ENCODE assay signal across 7 mouse cellular contexts in the genomic region with DNA sequence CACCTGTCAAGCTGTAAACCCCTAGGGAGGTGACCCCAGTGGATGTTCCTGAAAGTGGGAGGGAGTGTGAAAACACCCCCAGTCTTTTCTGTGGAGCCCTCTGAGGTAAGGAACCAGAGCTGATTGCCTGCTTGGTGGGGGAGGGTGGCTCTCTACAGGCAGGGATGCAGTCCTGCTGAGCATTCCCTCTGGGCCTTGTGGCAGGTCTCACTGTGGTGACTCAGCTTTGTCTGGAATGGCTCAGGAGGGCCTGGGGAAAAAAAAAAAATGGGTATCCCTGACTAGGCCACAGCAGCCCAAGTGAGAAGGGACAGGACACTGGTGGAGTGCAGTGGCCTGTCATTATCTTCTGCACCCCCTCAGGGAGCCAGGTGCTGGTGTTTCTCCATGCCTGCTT. TPM values are rescaled to one million over a fixed set of nuclear protein-coding genes. Genes with fewer than 3 reads are reported as not detected.
DNase-seq lines count a peak whose midpoint lies in the region; TF ChIP-seq lines count a peak whose summit lies in the region.

No protein-coding gene starts in this region.

- H3K9me3 ChIP-seq in E14TG2a.4 (ENCODE audit: low read length), result no peaks in the 10 kb centered on the region
- no peaks in the 10 kb centered on the region for H3K9me3 ChIP-seq in hindbrain, embryonic 10.5 days
- H3K9me3 ChIP-seq in midbrain, embryonic 10.5 days (replicated peaks), result no peaks in the 10 kb centered on the region

- peak; percentile 71 for DNase-seq in Muller cell, postnatal 12 days (ENCODE audit: inconsistent ontology term)
- DNase-seq in hindbrain, embryonic 10.5 days (ENCODE audit: low spot score), result no peak
- no peak for DNase-seq in midbrain, embryonic 10.5 days (ENCODE audit: low spot score)
- no peak for DNase-seq in spleen, postnatal 4 days (ENCODE audit: low spot score in 2 of 2)
- no peak for DNase-seq in thymus, postnatal 14 days
- DNase-seq in layer of hippocampus, postnatal 10 days (ENCODE audit: low spot score in 2 of 2), result no peak

- no peaks in the 10 kb centered on the region for H3K27me3 ChIP-seq in E14TG2a.4 (ENCODE audit: insufficient read depth, low read length)
- H3K27me3 ChIP-seq in hindbrain, embryonic 10.5 days (ENCODE audit: insufficient read depth, poor library complexity, severe bottlenecking), result no peaks in the 10 kb centered on the region
- no peaks in the 10 kb centered on the region for H3K27me3 ChIP-seq in midbrain, embryonic 10.5 days (ENCODE audit: low read depth, poor library complexity, severe bottlenecking)

- H3K27ac ChIP-seq in hindbrain, embryonic 10.5 days, result peak overlapping the region; percentile 93
- peak overlapping the region; percentile 50; the same call in 1 of the 2 replicates for H3K27ac ChIP-seq in midbrain, embryonic 10.5 days (replicated peaks)

- 0 out of 2 replicates have a peak overlapping the region, but pooled peaks have one; percentile 90 for H3K4me3 ChIP-seq in E14TG2a.4 (replicated peaks; ENCODE audit: low read length)
- H3K4me3 ChIP-seq in hindbrain, embryonic 10.5 days, result peak overlapping the region; percentile 92
- peak overlapping the region; percentile 75 for H3K4me3 ChIP-seq in midbrain, embryonic 10.5 days

- peaks cover 36% of the 10 kb centered on the region for H3K4me1 ChIP-seq in E14TG2a.4 (replicated peaks; ENCODE audit: low read depth, low read length)
- H3K4me1 ChIP-seq in hindbrain, embryonic 10.5 days (replicated peaks), result peaks cover 37% of the 10 kb centered on the region
- H3K4me1 ChIP-seq in midbrain, embryonic 10.5 days, result peaks cover 35% of the 10 kb centered on the region

- no peak for TF ChIP-seq CTCF in E14TG2a.4 (conservative IDR thresholded peaks at IDR 0.05; ENCODE audit: low read length)

- peaks cover 50% of the 10 kb centered on the region for H3K36me3 ChIP-seq in E14TG2a.4 (ENCODE audit: insufficient read depth, low read length)
- H3K36me3 ChIP-seq in hindbrain, embryonic 10.5 days, result peaks cover 40% of the 10 kb centered on the region
- H3K36me3 ChIP-seq in midbrain, embryonic 10.5 days, result peaks cover 38% of the 10 kb centered on the region

RNA-seq across cellular contexts. Expression of a gene that starts 1.8 kb away (rescaled TPM):
- 59.1 and 59.6 TPM in 2 replicates for polyA plus RNA-seq in hindbrain, embryonic 10.5 days (2016; fragmentation: Nextera tagmentation; extraction: Ambion mirVana)
- 57.0 and 57.4 TPM in 2 replicates for polyA plus RNA-seq in midbrain, embryonic 10.5 days (2016; fragmentation: Nextera tagmentation; extraction: Ambion mirVana)
- total RNA-seq in layer of hippocampus, postnatal 10 days (2021), result 10 to 100 TPM; 18.2 to 19.6 TPM

RNA-seq across cellular contexts. Expression of a gene that starts 29.6 kb away (rescaled TPM):
- polyA plus RNA-seq in hindbrain, embryonic 10.5 days (2016; fragmentation: Nextera tagmentation; extraction: Ambion mirVana), result 48.4 and 49.0 TPM in 2 replicates
- 44.7 and 46.2 TPM in 2 replicates for polyA plus RNA-seq in midbrain, embryonic 10.5 days (2016; fragmentation: Nextera tagmentation; extraction: Ambion mirVana)
- 10 to 100 TPM; 26.8 to 31.7 TPM for total RNA-seq in layer of hippocampus, postnatal 10 days (2021)

RNA-seq across cellular contexts. Expression of a gene that starts 29.8 kb away (rescaled TPM):
- polyA plus RNA-seq in hindbrain, embryonic 10.5 days (2016; fragmentation: Nextera tagmentation; extraction: Ambion mirVana), result 40.7 TPM in 2 replicates
- polyA plus RNA-seq in midbrain, embryonic 10.5 days (2016; fragmentation: Nextera tagmentation; extraction: Ambion mirVana), result 35.6 and 41.4 TPM in 2 replicates
- total RNA-seq in layer of hippocampus, postnatal 10 days (2021), result 1 to 10 TPM; 2.4 to 2.9 TPM
